Mouse (Mus musculus) embryonic fibroblast, embryonic 13.5 days (primary cell): ENCODE results near the gene Oscp1. TPM values are rescaled to one million over a fixed set of nuclear protein-coding genes. Genes with fewer than 3 reads are reported as not detected.
"Not testable (repeated sequence)": the region's sequence is repeated elsewhere in the genome, so short reads cannot be mapped to it uniquely, and the experiment has no call there.

Experiments used
- H3K27ac ChIP-seq: 2 replicates; pipeline ENCODE4 v1.5.1; 2012; ENCODE audit warnings: low read length, control low read depth, inconsistent platforms; ENCODE audit not compliant: insufficient read depth
- H3K4me1 ChIP-seq: 2 replicates; pipeline ENCODE4 v1.6.1; 2011; ENCODE audit warnings: low read length; ENCODE audit not compliant: control insufficient read depth, insufficient read depth
- H3K4me3 ChIP-seq: 2 replicates; pipeline ENCODE4 v1.5.1; 2011; ENCODE audit warnings: mild to moderate bottlenecking, control low read depth, low read length; ENCODE audit not compliant: insufficient read depth
- CTCF ChIP-seq: IDR thresholded peaks from 2 replicates; pipeline ENCODE4 v1.5.1; 2011; ENCODE audit warnings: mild to moderate bottlenecking, control low read depth, low read length, moderate library complexity, borderline replicate concordance; ENCODE audit not compliant: insufficient read depth
- POLR2A ChIP-seq: IDR thresholded peaks from 2 replicates; pipeline ENCODE4 v1.6.1; 2011; ENCODE audit warnings: low read depth, mild to moderate bottlenecking, control low read depth, low read length, moderate library complexity
- polyA plus RNA-seq: library from polyadenylated mRNA; stranded (reverse); fragments of >200 nt; gene quantifications from 2 replicates; pipeline ENCODE4 v1.2.4, GENCODE M21; 2011; ENCODE audit warnings: low read depth; ENCODE audit not compliant: missing spikeins, insufficient read length

Oscp1 gene
- polyA plus RNA-seq, 1 experiment, result 8.1 TPM

DNA sequence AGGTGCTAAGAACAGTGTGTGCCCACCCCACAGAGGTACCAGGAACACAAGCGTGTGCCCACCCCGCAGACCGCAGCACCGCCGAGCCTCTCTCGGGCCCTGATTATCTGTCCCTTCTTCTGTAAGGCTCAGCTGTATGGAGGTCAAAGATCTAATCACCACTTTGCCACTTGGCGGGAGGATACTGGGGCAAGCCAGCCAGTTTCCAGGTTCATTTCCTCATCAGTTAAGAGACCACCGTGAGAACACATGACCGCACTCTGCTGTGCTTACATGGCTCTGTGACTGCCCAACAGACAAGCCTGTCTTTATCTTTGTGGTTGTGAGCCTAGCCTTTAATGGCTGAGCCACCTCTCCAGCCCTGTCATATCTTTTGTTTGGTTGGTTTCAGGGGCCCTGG, 24.7 kb downstream of the Oscp1 start:
- H3K27ac ChIP-seq, result no peak overlapping the region
- TF ChIP-seq POLR2A, result no peak
- TF ChIP-seq CTCF, result no peak
- H3K4me1 ChIP-seq, result no peaks in the 10 kb centered on the region
- H3K4me3 ChIP-seq, result no peak overlapping the region

DNA sequence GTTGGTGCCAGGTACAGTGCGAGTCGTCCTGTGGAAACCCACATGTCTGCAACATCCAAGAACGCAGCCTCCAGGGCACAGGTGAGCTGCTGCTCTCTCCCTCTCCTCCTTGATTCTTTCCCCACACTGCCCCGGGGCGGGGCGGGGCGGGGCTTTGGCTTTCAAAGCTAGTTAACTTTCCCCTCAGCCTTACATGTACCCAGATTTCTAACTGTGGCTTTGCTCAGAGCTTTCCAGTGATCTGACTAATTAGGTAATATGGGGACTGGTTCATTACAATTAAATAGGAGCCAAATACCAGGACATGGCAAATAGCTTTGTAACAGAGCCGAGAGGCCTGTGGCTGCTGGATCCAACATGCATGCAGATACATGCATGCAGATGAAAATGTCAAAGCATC, 26.0 kb downstream of the Oscp1 start:
- TF ChIP-seq CTCF (no peak), POLR2A (no peak)
- Histone ChIP-seq H3K27ac (no peak overlapping the region), H3K4me3 (no peak overlapping the region), H3K4me1 (no peaks in the 10 kb centered on the region)

DNA sequence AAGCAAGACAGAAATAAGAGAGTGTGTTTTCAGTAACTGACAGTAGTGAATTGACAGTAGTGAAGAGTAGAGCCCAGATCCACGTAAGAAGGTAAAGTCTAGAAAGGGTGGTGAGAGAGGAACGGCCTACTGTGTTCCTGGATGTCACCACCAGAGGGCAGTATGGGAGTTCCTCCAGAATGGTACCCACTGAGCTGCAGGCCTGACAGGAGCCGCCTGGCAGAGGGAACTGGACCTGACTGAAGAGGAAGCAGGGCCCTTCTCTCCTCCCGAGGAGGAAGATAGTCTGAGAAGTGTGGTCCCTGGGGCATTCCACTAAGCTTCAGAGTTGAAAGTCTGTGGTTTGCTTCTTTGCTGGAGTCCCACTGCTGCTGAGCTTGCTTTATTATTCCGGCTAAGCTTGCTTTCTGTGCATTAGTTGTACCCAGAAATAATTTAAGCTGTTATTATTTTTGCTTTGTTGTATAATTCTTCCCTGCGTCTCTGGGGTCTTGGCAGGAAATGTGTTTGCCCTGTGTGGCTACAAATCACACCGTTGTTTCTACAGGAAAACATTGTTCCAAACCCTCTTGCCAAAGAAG, 27.7 kb downstream of the Oscp1 start:
- no peak overlapping the region for H3K27ac ChIP-seq
- H3K4me1 ChIP-seq, result no peaks in the 10 kb centered on the region
- TF ChIP-seq CTCF (peak; percentile 84; the same call in 1 of the 2 replicates), POLR2A (no peak)

DNA sequence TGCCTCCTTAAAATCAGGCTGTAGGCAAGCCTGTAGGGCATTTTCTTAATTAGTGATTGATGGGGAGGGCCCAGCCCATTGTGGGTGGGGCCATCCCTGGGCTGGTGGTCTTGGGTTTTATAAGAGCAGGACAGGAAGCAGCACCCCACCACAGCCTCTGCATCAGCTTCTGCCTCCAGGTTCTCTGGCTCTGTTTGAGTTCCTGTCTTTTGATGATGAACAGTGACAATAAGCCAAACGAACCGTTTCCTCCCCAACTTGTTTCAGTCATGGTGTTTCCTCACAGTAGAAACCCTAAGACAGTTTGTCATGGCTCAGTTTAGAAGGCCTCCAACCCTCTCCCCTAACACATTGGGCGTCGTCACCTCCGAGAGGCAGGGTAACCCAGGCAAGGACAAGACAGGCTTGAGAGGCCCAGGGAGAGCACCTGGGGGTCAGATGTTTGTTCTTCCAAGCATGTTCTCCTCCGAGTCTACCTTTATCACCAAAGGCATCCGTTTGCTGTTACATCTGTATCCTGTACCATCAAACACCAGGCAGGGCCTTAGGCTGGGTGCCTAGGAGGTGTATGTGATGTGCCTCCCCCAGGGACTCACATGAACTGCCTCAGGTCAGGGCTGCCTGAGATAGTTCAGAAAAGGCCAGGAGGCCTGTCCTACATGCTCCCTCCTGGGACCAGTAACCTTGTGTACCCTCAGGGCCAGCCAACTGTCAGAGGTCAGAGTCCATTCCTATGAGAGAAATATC, 31.9 kb downstream of the Oscp1 start:
- TF ChIP-seq POLR2A (no peak), CTCF (no peak)
- no peaks in the 10 kb centered on the region for H3K4me1 ChIP-seq
- no peak overlapping the region for H3K27ac ChIP-seq
- no peak overlapping the region for H3K4me3 ChIP-seq

More for the DNA sequence above, 27.7 kb downstream of the Oscp1 start:
- no peak overlapping the region for H3K4me3 ChIP-seq

DNA sequence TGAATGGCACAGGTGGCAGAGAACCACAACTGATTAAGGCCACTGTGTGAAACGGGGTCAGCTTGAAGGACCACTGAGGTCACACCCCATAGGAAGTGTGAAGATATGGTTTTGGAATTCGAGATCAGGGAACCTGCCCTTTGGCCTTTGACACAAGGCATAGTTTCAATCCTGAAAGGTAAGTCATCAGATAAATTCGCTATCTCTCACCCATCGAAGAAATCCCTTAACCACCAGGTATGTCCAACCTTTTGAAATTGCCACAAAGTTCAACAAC, 32.4 kb downstream of the Oscp1 start:
- no peak for TF ChIP-seq CTCF
- no peak for TF ChIP-seq POLR2A
- Histone ChIP-seq H3K4me3 (no peak overlapping the region), H3K4me1 (no peaks in the 10 kb centered on the region), H3K27ac (no peak overlapping the region)

DNA sequence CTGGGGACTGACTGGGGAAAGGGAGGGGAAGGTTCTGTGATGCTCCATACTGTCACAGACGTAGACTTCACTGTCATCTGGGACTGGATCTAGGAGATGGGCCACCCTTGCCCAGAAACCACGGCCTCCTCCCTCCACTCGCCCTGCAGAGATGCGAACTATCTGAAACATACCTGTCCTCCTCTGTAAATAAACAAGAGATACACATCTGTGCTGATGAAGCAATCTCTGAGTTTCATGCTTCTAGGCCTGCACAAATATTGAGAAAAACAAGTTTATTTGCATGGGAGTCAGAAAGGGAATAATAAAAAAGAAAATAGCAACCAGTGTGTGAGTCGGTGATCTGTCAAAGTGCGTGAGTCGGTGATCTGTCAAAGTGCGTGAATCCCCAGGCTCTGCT, 33.5 kb downstream of the Oscp1 start:
- Histone ChIP-seq H3K4me1 (no peaks in the 10 kb centered on the region), H3K27ac (no peak overlapping the region), H3K4me3 (no peak overlapping the region)
- TF ChIP-seq CTCF (no peak), POLR2A (no peak)

DNA sequence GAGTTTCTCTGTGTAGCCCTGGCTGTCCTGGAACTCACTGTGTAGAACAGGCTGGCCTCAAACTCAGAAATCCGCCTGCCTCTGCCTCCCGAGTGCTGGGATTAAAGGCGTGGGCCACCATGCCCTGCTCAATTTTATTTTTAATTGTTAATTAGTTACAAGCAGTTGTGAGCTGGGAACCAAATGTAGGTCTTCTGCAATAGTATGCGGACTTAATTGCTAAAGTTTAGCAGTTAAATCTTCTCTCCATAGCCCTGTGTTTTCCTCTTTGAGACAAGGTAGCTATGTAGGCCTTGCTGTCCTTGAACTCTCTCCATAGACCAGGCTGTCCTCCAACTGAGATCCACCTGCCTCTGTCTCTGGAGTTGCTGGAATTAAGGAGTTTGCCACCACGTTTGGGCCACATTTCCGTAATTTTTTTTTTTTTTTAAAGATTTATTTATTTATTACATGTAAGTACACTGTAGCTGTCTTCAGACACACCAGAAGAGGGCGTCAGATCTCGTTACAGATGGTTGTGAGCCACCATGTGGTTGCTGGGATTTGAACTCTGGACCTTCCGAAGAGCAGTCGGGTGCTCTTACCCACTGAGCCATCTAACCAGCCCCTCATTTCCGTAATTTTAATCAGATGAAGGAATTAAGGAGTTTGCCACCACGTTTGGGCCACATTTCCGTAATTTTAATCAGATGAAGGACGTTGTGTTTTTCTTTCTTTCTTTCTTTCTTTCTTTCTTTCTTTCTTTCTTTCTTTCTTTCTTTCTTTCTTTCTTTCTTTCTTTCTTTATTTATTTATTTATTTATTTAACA, 37.5 kb downstream of the Oscp1 start:
- not testable (repeated sequence) for H3K4me1 ChIP-seq, H3K4me3 ChIP-seq, H3K27ac ChIP-seq

DNA sequence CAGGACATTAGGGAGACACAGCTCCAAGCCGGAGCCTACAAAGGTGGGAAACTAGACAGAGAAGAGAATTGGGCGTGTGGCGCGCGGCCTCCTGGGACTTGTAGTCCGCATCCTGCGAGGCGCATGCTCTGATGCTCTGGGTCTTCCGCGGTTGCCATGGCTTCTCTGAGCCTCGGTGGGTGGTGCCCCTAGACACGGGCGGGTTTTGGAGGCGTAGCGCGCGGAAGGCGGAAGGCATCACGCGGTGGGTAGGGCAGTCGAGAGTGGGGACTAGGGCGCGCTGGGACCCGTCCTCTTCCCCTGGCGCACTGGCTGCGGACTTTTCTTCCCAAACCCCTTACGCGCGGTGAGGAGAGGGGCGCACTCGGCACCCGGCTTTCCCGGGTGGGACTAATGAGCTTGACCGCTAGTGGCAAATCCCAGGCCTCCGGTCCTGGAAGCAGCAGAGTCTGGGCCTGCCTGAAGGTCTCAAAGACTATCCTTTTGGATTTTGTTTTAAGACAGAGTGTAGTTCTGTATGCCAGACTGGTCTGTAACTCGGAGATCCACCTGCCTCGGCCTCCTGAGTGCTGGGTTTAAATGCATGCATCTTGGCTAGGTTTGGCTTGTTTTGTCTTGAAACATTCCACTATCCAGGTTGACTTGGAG, 38.2 kb downstream of the Oscp1 start, which contains the start of gene Lsm10:
TSS of gene Lsm10 (plus strand) at position 160 of the 648 bp plus-strand sequence.
- peaks cover 4% of the 10 kb centered on the region; the same call in 1 of the 2 replicates for H3K4me1 ChIP-seq
- TF ChIP-seq CTCF (no peak), POLR2A (peak; percentile 85)
- H3K27ac ChIP-seq, result peak within 1 kb of the TSS; percentile 12; the same call in 1 of the 2 replicates
- H3K4me3 ChIP-seq, result peak within 1 kb of the TSS; percentile 83

DNA sequence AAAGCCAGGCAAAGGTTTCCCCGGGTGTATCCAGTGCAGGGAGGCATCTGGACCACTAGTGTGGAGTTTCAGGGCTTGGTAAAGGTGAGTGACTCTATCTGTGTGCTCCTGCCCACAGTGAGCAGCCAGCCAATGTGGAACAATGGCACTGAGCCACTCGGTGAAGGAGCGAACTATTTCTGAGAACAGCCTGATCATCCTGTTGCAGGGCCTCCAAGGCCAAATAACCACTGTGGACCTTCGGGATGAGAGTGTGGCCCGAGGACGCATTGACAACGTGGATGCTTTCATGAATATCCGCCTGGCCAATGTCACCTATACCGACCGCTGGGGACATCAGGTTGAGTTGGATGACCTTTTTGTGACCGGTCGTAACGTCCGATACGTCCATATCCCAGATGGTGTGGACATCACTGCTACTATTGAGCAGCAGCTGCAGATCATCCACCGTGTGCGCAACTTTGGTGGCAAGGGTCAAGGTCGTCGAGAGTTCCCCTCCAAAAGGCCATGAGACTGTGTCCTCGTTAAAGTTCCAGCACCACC, 39.4 kb downstream of the Oscp1 start:
- H3K27ac ChIP-seq, result no peak overlapping the region
- peaks cover 10% of the 10 kb centered on the region for H3K4me1 ChIP-seq
- TF ChIP-seq CTCF, result no peak
- peak; percentile 11; the same call in 1 of the 2 replicates for TF ChIP-seq POLR2A
- H3K4me3 ChIP-seq, result no peak overlapping the region

DNA sequence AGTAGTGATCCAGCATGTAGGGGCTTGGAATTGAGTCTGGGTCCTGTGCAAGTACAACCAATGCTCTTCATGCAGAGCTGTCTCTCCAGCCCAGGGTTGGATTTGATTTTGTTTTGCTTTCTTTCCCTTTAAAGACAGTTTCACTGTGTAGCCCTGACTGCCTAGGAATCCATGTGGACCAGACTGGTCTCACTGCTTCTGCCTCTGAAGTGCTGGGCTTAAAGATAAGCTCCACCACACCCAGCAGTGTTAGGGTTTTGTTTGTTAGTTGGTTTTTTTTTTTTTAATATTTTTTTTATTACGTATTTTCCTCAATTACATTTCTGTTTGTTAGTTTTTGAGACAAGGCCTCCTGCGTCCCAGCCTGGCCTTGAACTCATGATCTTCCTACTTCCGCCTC, 41.0 kb downstream of the Oscp1 start:
- no peak overlapping the region for H3K4me3 ChIP-seq
- TF ChIP-seq CTCF, result no peak
- no peak for TF ChIP-seq POLR2A
- peaks cover 12% of the 10 kb centered on the region for H3K4me1 ChIP-seq
- no peak overlapping the region for H3K27ac ChIP-seq
